Mouse (Mus musculus): ENCODE results near the gene Higd2a. TPM values are rescaled to one million over a fixed set of nuclear protein-coding genes. Genes with fewer than 3 reads are reported as not detected.

Gene Higd2a
- total RNA-seq (2021) = 100 to 1,000 TPM; 151 TPM

DNA sequence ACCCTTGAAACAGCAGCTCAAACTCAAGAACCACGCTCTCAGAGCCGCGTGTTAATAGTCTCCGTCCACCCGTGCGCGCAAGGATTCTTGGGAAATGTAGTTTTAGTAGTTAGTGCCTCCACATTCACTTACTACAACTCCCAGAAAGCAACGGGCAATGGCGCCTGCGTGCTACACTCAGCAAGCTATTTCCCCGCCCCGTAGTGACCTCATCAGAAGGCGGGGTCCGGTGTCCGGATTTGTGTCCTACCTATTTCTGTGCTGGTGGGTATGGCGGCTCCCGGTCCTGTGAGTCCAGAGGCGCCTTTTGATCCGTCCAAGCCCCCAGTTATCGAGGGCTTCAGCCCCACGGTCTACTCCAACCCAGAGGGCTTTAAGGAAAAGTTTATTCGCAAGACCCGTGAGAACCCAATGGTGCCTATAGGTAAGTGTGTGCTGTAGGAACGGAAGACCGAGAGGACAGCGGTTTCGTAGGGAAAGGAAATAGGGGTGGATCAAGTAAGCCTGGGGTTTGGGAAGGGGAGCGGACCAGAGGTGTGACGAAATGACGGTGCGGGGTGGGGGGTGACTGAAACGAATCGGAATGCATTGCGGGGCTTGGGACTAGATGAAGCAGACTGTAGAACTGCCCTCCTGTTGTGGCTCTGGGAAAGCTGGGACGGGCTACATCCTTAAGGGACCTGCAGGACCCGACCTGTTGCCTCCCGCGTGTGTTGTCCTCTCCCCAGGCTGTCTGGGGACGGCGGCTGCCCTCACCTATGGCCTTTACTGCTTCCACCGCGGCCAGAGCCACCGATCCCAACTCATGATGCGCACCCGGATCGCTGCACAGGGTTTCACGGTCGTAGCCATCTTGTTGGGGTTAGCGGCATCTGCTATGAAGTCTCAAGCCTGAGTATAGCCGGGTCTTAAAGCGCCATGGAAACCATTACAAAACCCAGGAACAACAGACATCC, at the start of gene Higd2a, which contains the start of gene Nop16:
Higd2a (plus strand) TSS at position 212 of the 956 bp plus-strand sequence.
Nop16 (minus strand) TSS at position 95 of the 956 bp plus-strand sequence.
- intact Hi-C loops (cut with DNase I) = loop anchor here (1.0 to 2.0 kb wide), 2 partner anchors 21 to 25 kb away; partner anchors contain the start of genes 4833439L19Rik and Cltb
- peak; percentile 97 to 99 for DNase-seq (ENCODE audit: low spot score in 2 of 2)

GRCm38 (mm10) chr13:54548036-54548435, 42.0 kb upstream of the Higd2a start:
- DNase-seq (ENCODE audit: low spot score in 2 of 2) = no peak
- intact Hi-C loops (cut with DNase I) = no loop called here

DNA sequence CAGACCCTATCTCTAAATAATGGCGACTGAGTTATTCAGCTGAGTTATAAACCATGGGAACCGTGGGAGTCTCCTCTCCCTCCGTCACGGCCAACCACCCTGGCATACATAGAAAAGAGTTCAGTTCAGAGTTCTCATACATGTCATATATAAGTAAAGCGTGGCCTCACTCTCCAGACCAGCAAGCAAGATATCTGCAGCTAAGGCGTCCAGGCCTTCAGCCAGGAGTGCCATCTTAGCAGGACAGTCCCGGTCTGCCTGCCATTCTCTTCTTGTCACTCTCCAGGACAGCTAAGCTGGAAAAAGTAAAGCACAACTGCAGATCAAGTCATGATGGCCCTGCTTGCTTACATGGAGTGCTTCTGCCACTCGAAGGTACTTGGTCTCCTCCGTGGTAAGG, 33.8 kb upstream of the Higd2a start:
- intact Hi-C loops (cut with DNase I) = loop anchor here (10.0 kb wide), 1 partner anchor 441 kb away; no protein-coding TSS in a partner anchor
- no peak for DNase-seq (ENCODE audit: low spot score in 2 of 2)

- intact Hi-C loops (cut with DNase I) = loop anchor here (10.0 kb wide), 1 partner anchor 442 kb away; no protein-coding TSS in a partner anchor
- peak in 1 of 2 experiments; percentile 61 for DNase-seq (ENCODE audit: low spot score in 2 of 2)
These were observed 33.2 kb upstream of the Higd2a start for GRCm38 (mm10) chr13:54556796-54557195.

- peak in 1 of 2 experiments; percentile 24 for DNase-seq (ENCODE audit: low spot score in 2 of 2)
- intact Hi-C loops (cut with DNase I) = loop anchor here (10.0 kb wide), 1 partner anchor 443 kb away; no protein-coding TSS in a partner anchor
These were observed 32.4 kb upstream of the Higd2a start for GRCm38 (mm10) chr13:54557652-54558051.

DNA sequence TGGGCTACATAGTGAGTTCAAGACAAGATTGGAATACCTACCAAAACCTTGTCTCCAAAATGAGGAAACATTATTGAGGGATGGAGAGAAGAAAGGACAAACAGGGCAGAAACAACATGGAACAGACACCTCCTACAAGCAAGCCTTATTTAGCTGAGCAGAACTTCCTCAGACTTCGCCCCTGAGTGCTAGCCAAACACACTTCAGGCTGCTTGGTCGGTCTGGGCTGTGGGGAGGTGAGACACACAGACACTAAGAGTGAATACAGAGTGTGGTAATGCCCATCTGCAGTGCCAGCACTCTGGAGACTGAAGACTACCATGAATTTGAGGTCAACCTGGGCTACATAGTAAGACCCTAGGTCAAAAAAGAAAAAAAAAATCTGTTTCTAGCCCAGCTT, 30.4 kb upstream of the Higd2a start:
- DNase-seq (ENCODE audit: low spot score in 2 of 2) = no peak
- intact Hi-C loops (cut with DNase I) = loop anchor here (10.0 kb wide), 1 partner anchor 445 kb away; no protein-coding TSS in a partner anchor

GRCm38 (mm10) chr13:54560608-54561007, 29.4 kb upstream of the Higd2a start:
- peak in 1 of 2 experiments; percentile 61 for DNase-seq (ENCODE audit: low spot score in 2 of 2)

GRCm38 (mm10) chr13:54562562-54562961, 27.4 kb upstream of the Higd2a start:
- intact Hi-C loops (cut with DNase I) = no loop called here
- DNase-seq (ENCODE audit: low spot score in 2 of 2) = no peak

More at GRCm38 (mm10) chr13:54560608-54561007, 29.4 kb upstream of the Higd2a start:
- intact Hi-C loops (cut with DNase I) = no loop called here

- intact Hi-C loops (cut with DNase I) = loop anchor here (1.0 kb wide), 1 partner anchor 26 kb away; the partner anchor contains the start of genes Higd2a and Nop16
These were observed 25.5 kb upstream of the Higd2a start for GRCm38 (mm10) chr13:54564232-54565200.

DNA sequence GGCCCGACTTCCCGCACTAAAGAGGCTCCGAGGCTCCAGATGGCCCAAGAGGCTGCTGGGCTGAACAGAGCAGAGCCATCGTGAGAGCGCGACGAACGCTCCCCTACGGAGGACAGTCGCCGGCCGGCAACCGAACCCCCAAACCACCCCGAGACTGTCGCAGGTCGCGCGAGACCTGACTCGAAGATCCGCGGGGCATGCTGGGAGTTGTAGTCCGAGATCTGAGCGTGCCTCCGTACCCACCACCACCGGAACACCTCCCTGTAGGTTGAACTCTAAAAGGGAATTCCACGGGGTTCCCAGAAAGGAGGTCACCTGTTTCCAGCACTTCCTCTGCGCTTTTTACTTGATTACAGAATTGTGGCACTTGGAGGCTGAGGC, 24.8 kb upstream of the Higd2a start, which contains the start of gene 4833439L19Rik:
4833439L19Rik (minus strand) TSS at position 235 of the 381 bp plus-strand sequence.
- intact Hi-C loops (cut with DNase I) = loop anchor here (1.0 kb wide), 1 partner anchor 25 kb away; the partner anchor contains the start of genes Higd2a and Nop16
- peak; percentile 95 to 96 for DNase-seq (ENCODE audit: low spot score in 2 of 2)

More at GRCm38 (mm10) chr13:54564232-54565200, 25.5 kb upstream of the Higd2a start:
- no peak for DNase-seq (ENCODE audit: low spot score in 2 of 2)

GRCm38 (mm10) chr13:54565594-54566345, 24.2 kb upstream of the Higd2a start:
- intact Hi-C loops (cut with DNase I) = loop anchor here (1.0 kb wide), 1 partner anchor 25 kb away; the partner anchor contains the start of genes Higd2a and Nop16
- peak; percentile 38 to 60 for DNase-seq (ENCODE audit: low spot score in 2 of 2)

GRCm38 (mm10) chr13:54568380-54568779, 21.6 kb upstream of the Higd2a start:
- no peak for DNase-seq (ENCODE audit: low spot score in 2 of 2)
- intact Hi-C loops (cut with DNase I) = no loop called here

DNA sequence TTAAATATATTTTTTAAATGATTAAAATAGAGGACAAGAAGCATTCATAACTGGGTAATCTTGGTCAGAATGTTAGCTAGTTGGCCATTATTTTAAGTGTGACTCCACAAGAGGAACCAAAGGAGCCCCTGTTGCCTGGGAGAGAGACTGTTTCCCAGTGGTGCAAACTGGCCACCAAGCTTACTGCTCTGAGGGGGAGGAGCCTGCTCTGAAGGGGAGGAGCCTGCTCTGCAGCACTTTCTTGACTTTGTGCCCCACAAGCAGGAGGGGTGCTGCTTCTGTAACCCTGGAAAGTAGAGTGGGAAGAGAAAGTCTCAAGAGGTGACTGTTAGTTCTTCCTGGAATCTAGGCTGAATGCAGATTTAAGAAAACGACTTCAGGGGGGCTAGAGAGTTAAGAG, 20.7 kb upstream of the Higd2a start:
- DNase-seq (ENCODE audit: low spot score in 2 of 2) = no peak
- intact Hi-C loops (cut with DNase I) = no loop called here

DNA sequence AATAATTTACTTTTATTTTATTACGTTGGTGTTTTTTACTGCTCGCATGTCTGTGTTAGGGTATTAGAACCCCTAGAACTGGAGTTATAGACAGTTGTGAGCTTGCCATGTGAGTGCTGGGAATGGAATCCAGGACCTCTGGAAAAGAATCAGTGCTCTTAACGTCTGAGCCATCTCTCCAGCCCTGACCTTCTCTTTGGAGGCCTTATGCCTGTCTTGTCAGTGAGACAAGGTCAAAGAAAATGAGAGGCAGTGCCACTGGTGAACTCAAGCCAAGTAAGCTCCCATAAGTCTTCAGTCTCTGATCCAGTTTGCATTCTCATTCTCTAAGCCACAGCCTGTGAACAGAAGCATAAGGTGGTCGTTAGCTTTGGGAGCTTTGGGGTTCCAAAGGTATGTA, 19.3 kb upstream of the Higd2a start:
- intact Hi-C loops (cut with DNase I) = no loop called here
- no peak for DNase-seq (ENCODE audit: low spot score in 2 of 2)

GRCm38 (mm10) chr13:54571637-54572036, 18.4 kb upstream of the Higd2a start:
- no peak for DNase-seq (ENCODE audit: low spot score in 2 of 2)
- intact Hi-C loops (cut with DNase I) = no loop called here

GRCm38 (mm10) chr13:54572621-54573020, 17.4 kb upstream of the Higd2a start:
- intact Hi-C loops (cut with DNase I) = no loop called here
- no peak for DNase-seq (ENCODE audit: low spot score in 2 of 2)

GRCm38 (mm10) chr13:54574854-54575481, 15.0 kb upstream of the Higd2a start, which contains the start of gene Arl10:
TSS of gene Arl10 (plus strand) at chr13:54575015.
- peak; percentile 69 to 80 for DNase-seq (ENCODE audit: low spot score in 2 of 2)
- intact Hi-C loops (cut with DNase I) = loop anchor here (1.0 kb wide), 1 partner anchor 49 kb away; no protein-coding TSS in a partner anchor

GRCm38 (mm10) chr13:54575489-54575888, 14.5 kb upstream of the Higd2a start:
- intact Hi-C loops (cut with DNase I) = no loop called here
- DNase-seq (ENCODE audit: low spot score in 2 of 2) = no peak

Data from left cerebral cortex, postnatal 25 days (tissue).